In the genomic region with DNA sequence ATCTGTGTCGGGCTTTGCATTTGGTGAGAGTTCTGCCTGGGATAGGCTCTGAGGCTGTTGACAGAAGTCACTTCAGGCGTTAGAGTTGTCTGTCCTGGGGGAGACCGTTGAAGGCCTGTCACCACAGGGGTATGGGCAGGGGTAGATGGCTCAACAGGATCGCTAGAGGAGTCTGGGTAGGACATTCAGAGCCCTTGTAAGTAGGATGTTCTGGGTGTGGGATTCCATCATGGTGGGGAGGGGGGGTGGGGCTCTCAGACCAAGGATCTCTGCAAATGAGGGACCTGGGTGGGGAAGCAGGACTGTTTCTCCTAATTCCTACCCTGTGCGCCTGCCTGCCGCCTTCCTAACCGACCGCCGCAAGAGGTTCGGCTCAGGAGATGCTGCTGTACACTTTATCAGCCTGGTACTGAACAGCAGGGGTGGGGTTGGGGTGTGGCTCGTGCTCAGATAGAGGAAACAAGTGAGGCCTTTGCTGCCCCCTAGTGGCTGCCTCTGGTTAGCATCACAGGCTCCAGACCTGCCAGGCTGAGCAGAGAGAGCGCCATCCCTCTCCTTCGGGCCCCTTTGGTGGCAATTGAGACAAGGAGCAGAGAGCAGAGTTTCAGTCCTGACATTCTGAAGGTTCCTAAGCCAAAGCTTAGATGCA, we compare ENCODE assay signal across 8 mouse cellular contexts. TPM values are rescaled to one million over a fixed set of nuclear protein-coding genes. Genes with fewer than 3 reads are reported as not detected.
DNase-seq lines count a peak whose midpoint lies in the region; ATAC-seq lines count a peak whose summit lies in the region.

No protein-coding gene starts in this region.

- peak; percentile 92 for DNase-seq in adipocyte (ENCODE audit: low spot score)
- peak; percentile 94 for DNase-seq in embryo, embryonic 10.5 days (ENCODE audit: low spot score)
- peak; percentile 90 to 91 for DNase-seq in gastrocnemius, postnatal 36 days
- peak; percentile 94 to 95 for DNase-seq in left cerebral cortex, postnatal 14 days (ENCODE audit: low spot score in 2 of 2)
- DNase-seq in mesoderm, embryonic 11.5 days (ENCODE audit: low read depth, low spot score), result peak; percentile 92
- DNase-seq in right cerebral cortex, postnatal 25 days, result peak; percentile 80
- DNase-seq in urinary bladder, postnatal 36 days (ENCODE audit: low spot score in 2 of 2), result peak; percentile 82 to 91

- 12% methylated on average over 13 of the region's 13 CpGs for WGBS in intestine, embryonic 15.5 days

- peaks cover 14% of the 10 kb centered on the region for H3K36me3 ChIP-seq in intestine, embryonic 15.5 days

- no peak overlapping the region for H3K9ac ChIP-seq in intestine, embryonic 15.5 days

- peak overlapping the region; percentile 51 for H3K4me2 ChIP-seq in intestine, embryonic 15.5 days (replicated peaks)

- H3K27ac ChIP-seq in intestine, embryonic 15.5 days, result peak overlapping the region; percentile 84

- H3K4me3 ChIP-seq in intestine, embryonic 15.5 days (replicated peaks), result no peak overlapping the region

- ATAC-seq in intestine, embryonic 15.5 days, result peak; percentile 66

- no peaks in the 10 kb centered on the region for H3K27me3 ChIP-seq in intestine, embryonic 15.5 days (replicated peaks)

- H3K9me3 ChIP-seq in intestine, embryonic 15.5 days, result no peaks in the 10 kb centered on the region

- peaks cover 46% of the 10 kb centered on the region for H3K4me1 ChIP-seq in intestine, embryonic 15.5 days (replicated peaks)

- intact Hi-C loops in gastrocnemius, postnatal 36 days (cut with DNase I), result no loop called here
- intact Hi-C loops in left cerebral cortex, postnatal 14 days (cut with DNase I), result no loop called here

RNA-seq across cellular contexts. Expression of a gene that starts 3.7 kb away (rescaled TPM):
- total RNA-seq in gastrocnemius, postnatal 36 days (2021), result not detected
- polyA plus RNA-seq in intestine, embryonic 15.5 days (2015; fragmentation: Nextera tagmentation; extraction: Ambion mirVana), result 1,110 and 1,149 TPM in 2 replicates
- not detected for total RNA-seq in left cerebral cortex, postnatal 14 days (2021)

RNA-seq across cellular contexts. Expression of a gene that starts 9.2 kb away (rescaled TPM):
- total RNA-seq in gastrocnemius, postnatal 36 days (2021), result 10 to 100 TPM in 1 of 2 experiments, 1 to 10 TPM in 1; 9.4 to 10.7 TPM
- polyA plus RNA-seq in intestine, embryonic 15.5 days (2015; fragmentation: Nextera tagmentation; extraction: Ambion mirVana), result 44.0 and 47.5 TPM in 2 replicates
- total RNA-seq in left cerebral cortex, postnatal 14 days (2021), result 10 to 100 TPM in 1 of 2 experiments, 1 to 10 TPM in 1; 6.5 to 11.0 TPM

RNA-seq across cellular contexts. Expression of a gene that starts 25.4 kb away (rescaled TPM):
- total RNA-seq in gastrocnemius, postnatal 36 days (2021), result 10 to 100 TPM; 34.1 to 34.9 TPM
- 47.6 and 51.7 TPM in 2 replicates for polyA plus RNA-seq in intestine, embryonic 15.5 days (2015; fragmentation: Nextera tagmentation; extraction: Ambion mirVana)
- total RNA-seq in left cerebral cortex, postnatal 14 days (2021), result 10 to 100 TPM; 53.7 to 56.3 TPM

RNA-seq across cellular contexts. Expression of a gene that starts 47.8 kb away (rescaled TPM):
- not detected for total RNA-seq in gastrocnemius, postnatal 36 days (2021)
- 0.23 and 0.42 TPM in 2 replicates for polyA plus RNA-seq in intestine, embryonic 15.5 days (2015; fragmentation: Nextera tagmentation; extraction: Ambion mirVana)
- under 1 TPM in 1 of 2 experiments, not detected in 1; 0.23 TPM for total RNA-seq in left cerebral cortex, postnatal 14 days (2021)

RNA-seq across cellular contexts. Expression of a gene that starts 47.9 kb away (rescaled TPM):
- 1 to 10 TPM; 2.0 to 2.1 TPM for total RNA-seq in gastrocnemius, postnatal 36 days (2021)
- polyA plus RNA-seq in intestine, embryonic 15.5 days (2015; fragmentation: Nextera tagmentation; extraction: Ambion mirVana), result 21.6 and 26.8 TPM in 2 replicates
- total RNA-seq in left cerebral cortex, postnatal 14 days (2021), result 10 to 100 TPM; 13.4 TPM
